Mouse (Mus musculus) cerebellum, postnatal 25 days (tissue): ENCODE data around the gene Suco.

Experiments
- DNase-seq, 2 experiments: peaks; one replicate each; pipeline ENCODE4 v3.0.0; 2021; ENCODE audit warnings: mixed read lengths in 2 of 2

Suco gene

DNA sequence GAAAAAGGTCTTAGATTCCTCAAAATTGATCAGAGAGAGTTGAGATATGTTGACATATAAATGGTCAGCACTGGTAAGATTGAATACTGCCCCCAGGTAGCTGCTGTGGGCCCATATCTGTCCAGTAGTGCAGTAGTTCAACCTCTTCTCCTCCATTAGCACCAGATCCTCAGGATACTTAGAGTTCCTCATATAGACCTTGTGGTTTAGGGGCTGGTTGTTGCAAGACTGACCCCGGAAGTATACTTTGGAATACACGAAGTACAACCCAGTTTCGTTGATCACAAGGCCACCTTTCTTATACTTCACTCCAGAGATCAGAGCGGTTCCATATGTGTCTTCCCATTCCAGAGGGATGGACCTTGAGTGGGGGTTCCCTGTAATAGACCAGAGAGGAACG, 94.9 kb downstream of the Suco start:
- DNase-seq = no peak

DNA sequence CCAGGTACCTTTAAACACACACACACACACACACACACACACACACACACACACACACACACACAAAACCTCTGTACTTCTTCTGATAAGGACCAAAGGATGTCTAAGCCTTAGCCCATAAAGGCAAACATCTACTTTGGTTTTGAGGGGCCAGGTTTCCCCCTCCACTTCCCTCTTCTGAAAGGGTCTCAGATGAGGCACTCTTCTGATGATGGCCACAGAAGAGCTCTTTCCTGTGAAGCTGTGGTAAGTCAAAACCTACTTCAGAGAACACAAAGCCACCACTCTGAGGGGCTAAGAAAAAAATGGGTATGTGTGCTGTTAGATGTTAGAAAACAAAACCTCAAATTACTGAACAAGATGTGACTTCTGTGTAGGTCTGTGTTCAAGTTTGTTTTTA, 97.4 kb downstream of the Suco start:
- DNase-seq = no peak

DNA sequence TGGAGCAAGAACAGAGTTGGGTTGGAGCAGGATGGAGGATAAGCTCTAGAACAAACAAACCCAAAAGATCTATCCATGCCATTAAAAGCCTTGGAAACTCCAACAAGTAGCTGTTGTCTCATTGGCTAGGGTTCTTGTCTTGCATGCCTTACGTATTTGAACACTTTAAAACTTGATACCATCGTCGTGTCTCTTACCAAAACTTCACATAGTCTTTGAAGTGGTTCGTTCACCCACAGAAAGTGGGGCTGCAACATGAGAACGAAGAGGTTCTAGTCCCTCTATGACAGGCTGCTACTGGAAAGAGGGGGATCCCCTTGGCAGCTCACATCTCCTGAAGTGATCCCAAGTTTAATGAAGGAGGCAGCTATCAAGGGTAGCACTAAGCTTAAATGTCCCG, 101.3 kb downstream of the Suco start:
- no peak for DNase-seq

DNA sequence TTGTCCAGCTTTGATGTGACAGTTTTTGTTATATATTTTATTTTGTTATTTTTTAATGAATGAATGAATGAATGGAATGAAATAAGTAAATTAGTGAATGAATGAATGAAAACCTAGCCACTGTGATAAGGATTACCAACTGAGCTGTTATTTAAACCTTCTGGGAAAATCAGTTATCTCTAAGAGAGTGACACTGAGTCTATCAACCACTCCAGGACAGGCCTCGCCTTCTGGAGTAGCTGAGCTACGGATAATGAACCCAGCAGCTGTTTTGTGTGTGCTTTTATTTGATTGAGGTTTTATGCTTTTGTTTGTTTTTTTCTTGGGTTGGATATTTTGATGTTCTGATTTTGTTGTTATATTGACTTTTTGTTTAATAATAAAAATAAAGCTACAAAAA, 105.2 kb downstream of the Suco start:
- no peak for DNase-seq

DNA sequence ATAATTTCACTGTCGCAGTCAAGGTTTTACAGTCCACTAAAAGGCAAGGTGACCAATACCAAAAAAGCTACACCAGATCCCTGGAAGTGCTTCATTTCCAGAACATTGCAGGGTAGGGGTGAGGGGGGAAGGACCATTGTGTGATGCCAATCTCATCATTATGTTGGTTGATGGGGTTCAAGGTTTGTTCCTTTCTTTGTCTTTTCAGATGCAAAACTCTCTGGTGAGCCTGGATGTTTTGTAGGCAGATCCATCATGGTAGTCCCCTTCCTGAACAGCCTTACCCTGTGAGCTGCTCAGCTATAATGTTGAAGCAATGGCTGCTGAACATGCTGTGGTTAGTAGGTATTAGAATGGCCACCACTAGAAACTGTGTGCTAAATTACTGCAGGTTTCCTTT, 107.2 kb downstream of the Suco start:
- DNase-seq = no peak

DNA sequence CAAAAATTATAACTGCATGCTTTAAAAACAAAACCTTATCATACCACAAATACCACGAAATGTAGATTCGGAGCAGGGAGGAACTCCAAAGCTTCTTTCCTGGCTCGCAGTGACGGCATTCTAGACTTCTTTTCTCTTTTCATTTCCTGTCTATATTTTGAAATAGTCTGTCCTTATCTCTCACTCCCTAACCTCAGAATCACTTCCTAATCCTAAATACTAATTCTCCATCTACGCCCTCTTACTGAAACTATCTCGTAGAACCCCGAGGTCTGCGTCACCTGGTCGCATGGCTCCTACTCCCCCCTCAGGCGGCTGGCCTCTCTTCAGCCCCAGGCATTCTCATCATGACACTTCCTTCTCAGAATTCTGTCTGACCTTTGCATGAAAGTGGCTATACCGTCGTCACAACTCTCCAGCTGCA, 109.4 kb downstream of the Suco start:
- DNase-seq = no peak

DNA sequence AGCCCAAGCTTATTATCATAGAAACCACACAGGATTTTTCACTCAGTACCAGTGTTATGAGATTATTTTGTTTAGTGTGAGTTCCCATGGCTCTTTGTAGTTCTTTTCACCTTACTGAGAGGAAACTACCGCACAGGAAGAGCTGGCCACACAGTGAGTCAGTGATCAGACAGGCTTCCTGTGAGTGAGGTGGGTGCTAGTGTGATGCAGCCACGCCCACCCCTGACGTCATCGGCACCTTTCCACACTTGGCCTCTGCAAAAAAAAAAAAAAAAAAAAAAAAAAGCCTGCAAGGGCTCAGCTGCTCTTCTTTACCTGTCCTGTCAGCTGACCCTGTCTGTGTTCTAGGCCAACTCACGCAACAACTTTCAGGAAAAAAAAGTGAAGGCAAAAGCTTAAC, 109.8 kb downstream of the Suco start:
- peak in 1 of 2 experiments; percentile 15 for DNase-seq
